Mouse (Mus musculus) limb, embryonic 15.5 days (tissue): ENCODE results near the gene Ift57. TPM values are rescaled to one million over a fixed set of nuclear protein-coding genes. Genes with fewer than 3 reads are reported as not detected.

Experiments used
- ATAC-seq: fragments of 200-750 bp; cut with Nextera tagmentation; 2 replicates; pipeline ENCODE4 v1.8.0; 2017; ENCODE audit warnings: low read depth, moderate TSS enrichment; ENCODE audit not compliant: insufficient number of reproducible peaks, low FRiP score, low TSS enrichment
- H3K27ac ChIP-seq: fragments of 300-500 bp; sonication (generic); 2 replicates; pipeline ENCODE4 v1.5.1; 2015; ENCODE audit warnings: moderate library complexity, mild to moderate bottlenecking, inconsistent platforms
- H3K27me3 ChIP-seq: fragments of 300-500 bp; sonication (generic); 2 replicates; pipeline ENCODE4 v1.6.1; 2015; ENCODE audit warnings: inconsistent platforms
- H3K36me3 ChIP-seq: fragments of 300-500 bp; sonication (generic); 2 replicates; pipeline ENCODE4 v1.6.1; 2015; ENCODE audit warnings: inconsistent platforms
- H3K4me1 ChIP-seq: fragments of 300-500 bp; sonication (generic); 2 replicates; pipeline ENCODE4 v1.6.1; 2015; ENCODE audit warnings: inconsistent platforms
- H3K4me2 ChIP-seq: fragments of 300-500 bp; sonication (generic); 2 replicates; pipeline ENCODE4 v1.6.1; 2015; ENCODE audit warnings: mild to moderate bottlenecking, inconsistent platforms
- H3K4me3 ChIP-seq: fragments of 300-500 bp; sonication (generic); 2 replicates; pipeline ENCODE4 v1.5.1; 2015; ENCODE audit warnings: mild to moderate bottlenecking, inconsistent platforms
- H3K9ac ChIP-seq: fragments of 300-500 bp; sonication (generic); 2 replicates; pipeline ENCODE4 v1.6.1; 2015; ENCODE audit warnings: inconsistent platforms
- H3K9me3 ChIP-seq: fragments of 300-500 bp; sonication (generic); 2 replicates; pipeline ENCODE4 v1.6.1; 2016; ENCODE audit warnings: inconsistent platforms
- WGBS: fragments of 180-500 bp; shearing (Covaris S2); methylation state at CpG from one replicate; pipeline ENCODE4 v1.1.7; 2015; 5-methylcytosine and 5-hydroxymethylcytosine counted together
- polyA plus RNA-seq: library from polyadenylated mRNA; unstranded; fragments of >200 nt; fragmentation: Nextera tagmentation; extraction: Ambion mirVana; gene quantifications from 2 replicates; pipeline ENCODE4 v1.2.1, GENCODE M21; 2015

Gene Ift57
- polyA plus RNA-seq, 1 experiment from 2014 or later = 29.4 TPM

GRCm38 (mm10) chr16:49760517-49761203, 61.6 kb downstream of the Ift57 start:
- no peak overlapping the region for H3K4me3 ChIP-seq
- H3K4me1 ChIP-seq = no peaks in the 10 kb centered on the region
- H3K36me3 ChIP-seq = peaks cover 12% of the 10 kb centered on the region
- no peaks in the 10 kb centered on the region for H3K9me3 ChIP-seq
- no peak for ATAC-seq
- no peak overlapping the region for H3K4me2 ChIP-seq
- WGBS = 74% methylated on average over 17 of the region's 17 CpGs
- no peaks in the 10 kb centered on the region for H3K27me3 ChIP-seq
- no peak overlapping the region for H3K9ac ChIP-seq
- H3K27ac ChIP-seq = no peak overlapping the region

DNA sequence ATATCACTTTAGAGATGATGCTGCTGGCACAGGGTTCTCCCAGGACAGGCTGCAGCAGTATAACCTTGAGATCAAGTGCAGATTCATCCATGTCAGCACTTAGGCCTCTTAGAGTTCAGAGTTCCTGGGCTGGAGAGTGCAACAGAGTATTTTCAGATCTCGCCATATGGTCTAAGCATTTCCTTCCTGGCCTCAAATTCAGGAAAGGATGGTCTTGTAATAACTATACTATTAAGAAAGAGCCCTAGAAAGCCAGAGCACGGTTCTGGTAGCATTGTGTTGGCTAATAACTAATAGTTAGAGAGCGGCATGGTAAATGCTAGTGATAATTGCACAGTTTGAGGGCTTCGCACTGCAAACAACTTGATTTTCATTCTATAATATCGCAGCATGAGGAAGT, 62.9 kb downstream of the Ift57 start:
- no peaks in the 10 kb centered on the region for H3K27me3 ChIP-seq
- 71% methylated on average over 5 of the region's 5 CpGs for WGBS

GRCm38 (mm10) chr16:49766326-49766725, 67.3 kb downstream of the Ift57 start:
- peaks cover 12% of the 10 kb centered on the region for H3K36me3 ChIP-seq
- WGBS = 62% methylated on average over 3 of the region's 3 CpGs
- H3K27ac ChIP-seq = no peak overlapping the region
- no peaks in the 10 kb centered on the region for H3K4me1 ChIP-seq
- H3K4me3 ChIP-seq = no peak overlapping the region
- H3K9me3 ChIP-seq = no peaks in the 10 kb centered on the region
- ATAC-seq = no peak
- H3K9ac ChIP-seq = no peak overlapping the region
- H3K4me2 ChIP-seq = no peak overlapping the region
- no peaks in the 10 kb centered on the region for H3K27me3 ChIP-seq

More for the DNA sequence above, 62.9 kb downstream of the Ift57 start:
- Histone ChIP-seq H3K4me2 (no peak overlapping the region), H3K9me3 (no peaks in the 10 kb centered on the region), H3K36me3 (peaks cover 12% of the 10 kb centered on the region), H3K4me3 (no peak overlapping the region), H3K4me1 (no peaks in the 10 kb centered on the region), H3K27ac (no peak overlapping the region), H3K9ac (no peak overlapping the region)
- no peak for ATAC-seq

DNA sequence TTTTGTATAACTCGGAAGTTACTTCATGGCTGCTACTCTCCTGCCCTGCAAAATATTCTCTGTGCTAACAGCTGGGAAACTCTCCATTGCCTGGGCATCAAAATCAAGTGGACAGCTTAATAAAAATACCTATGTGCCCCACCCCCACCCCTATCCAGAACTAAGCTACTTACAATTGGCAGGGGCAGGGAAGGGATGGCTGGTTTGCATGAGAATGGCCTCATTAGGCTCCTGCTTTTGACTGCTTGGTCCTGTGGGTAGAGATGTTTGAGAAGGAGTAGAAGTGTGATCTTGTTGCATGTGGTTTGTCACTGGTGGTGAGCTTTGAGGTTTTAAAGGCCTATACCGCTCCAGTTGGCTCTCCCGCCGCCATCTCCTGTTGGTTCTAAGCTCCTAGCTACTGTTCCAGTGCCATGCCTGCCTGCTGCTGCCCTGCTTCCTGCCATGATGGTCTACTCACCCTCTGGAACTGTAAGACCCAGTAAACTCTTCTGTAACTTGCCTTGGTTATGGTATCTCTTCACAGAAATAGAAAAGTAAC, 69.5 kb downstream of the Ift57 start:
- Histone ChIP-seq H3K9ac (no peak overlapping the region), H3K27ac (no peak overlapping the region), H3K4me3 (no peak overlapping the region), H3K27me3 (no peaks in the 10 kb centered on the region), H3K9me3 (no peaks in the 10 kb centered on the region), H3K36me3 (peaks cover 12% of the 10 kb centered on the region; the same call in 1 of the 2 replicates), H3K4me1 (no peaks in the 10 kb centered on the region), H3K4me2 (no peak overlapping the region)
- 97% methylated on average over 4 of the region's 4 CpGs for WGBS
- no peak for ATAC-seq

DNA sequence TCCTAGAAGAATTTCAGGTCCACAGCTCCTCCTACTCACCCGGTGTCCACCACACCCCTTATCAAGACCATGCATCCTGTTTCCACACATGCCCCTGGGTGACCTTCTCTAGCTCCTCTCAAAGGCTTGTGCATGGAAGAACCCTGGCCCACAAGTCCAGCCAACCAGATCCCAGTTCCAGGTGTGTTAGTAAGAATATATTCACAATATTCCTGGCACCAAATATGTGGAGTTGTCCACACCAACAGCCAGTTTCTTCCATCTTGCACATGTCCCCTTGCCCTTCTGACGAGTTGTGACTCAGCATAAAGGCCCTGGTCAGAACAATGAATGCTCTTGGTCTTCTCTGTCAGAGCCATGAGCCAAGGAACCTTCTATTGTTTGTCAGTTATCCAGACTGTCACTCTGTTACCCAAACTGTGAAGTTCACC, 70.8 kb downstream of the Ift57 start:
- Histone ChIP-seq H3K9ac (no peak overlapping the region), H3K4me2 (no peak overlapping the region), H3K36me3 (0 out of 2 replicates have a peak, but pooled peaks cover 5% of the 10 kb centered on the region), H3K4me3 (no peak overlapping the region), H3K9me3 (no peaks in the 10 kb centered on the region), H3K27ac (no peak overlapping the region), H3K4me1 (no peaks in the 10 kb centered on the region), H3K27me3 (no peaks in the 10 kb centered on the region)
- ATAC-seq = no peak
- 82% methylated on average over 2 of the region's 2 CpGs for WGBS

GRCm38 (mm10) chr16:49770320-49771189, 71.5 kb downstream of the Ift57 start:
- Histone ChIP-seq H3K4me3 (no peak overlapping the region), H3K27ac (no peak overlapping the region), H3K9me3 (no peaks in the 10 kb centered on the region), H3K27me3 (no peaks in the 10 kb centered on the region), H3K9ac (no peak overlapping the region), H3K4me2 (no peak overlapping the region), H3K4me1 (no peaks in the 10 kb centered on the region), H3K36me3 (0 out of 2 replicates have a peak, but pooled peaks cover under 1% of the 10 kb centered on the region)
- ATAC-seq = no peak
- 84% methylated on average over 12 of the region's 12 CpGs for WGBS

GRCm38 (mm10) chr16:49771609-49772396, 72.8 kb downstream of the Ift57 start:
- Histone ChIP-seq H3K9me3 (no peaks in the 10 kb centered on the region), H3K36me3 (no peaks in the 10 kb centered on the region), H3K4me2 (no peak overlapping the region), H3K4me3 (no peak overlapping the region), H3K4me1 (no peaks in the 10 kb centered on the region), H3K27ac (no peak overlapping the region), H3K27me3 (no peaks in the 10 kb centered on the region), H3K9ac (no peak overlapping the region)
- 89% methylated on average over 7 of the region's 7 CpGs for WGBS
- no peak for ATAC-seq

- Histone ChIP-seq H3K4me2 (no peak overlapping the region), H3K9me3 (no peaks in the 10 kb centered on the region), H3K4me1 (no peaks in the 10 kb centered on the region), H3K9ac (no peak overlapping the region), H3K36me3 (no peaks in the 10 kb centered on the region), H3K27me3 (no peaks in the 10 kb centered on the region), H3K27ac (no peak overlapping the region), H3K4me3 (no peak overlapping the region)
- no peak for ATAC-seq
- WGBS = 43% methylated on average over 1 of the region's 1 CpGs
These were observed 73.5 kb downstream of the Ift57 start for GRCm38 (mm10) chr16:49772576-49772975.

DNA sequence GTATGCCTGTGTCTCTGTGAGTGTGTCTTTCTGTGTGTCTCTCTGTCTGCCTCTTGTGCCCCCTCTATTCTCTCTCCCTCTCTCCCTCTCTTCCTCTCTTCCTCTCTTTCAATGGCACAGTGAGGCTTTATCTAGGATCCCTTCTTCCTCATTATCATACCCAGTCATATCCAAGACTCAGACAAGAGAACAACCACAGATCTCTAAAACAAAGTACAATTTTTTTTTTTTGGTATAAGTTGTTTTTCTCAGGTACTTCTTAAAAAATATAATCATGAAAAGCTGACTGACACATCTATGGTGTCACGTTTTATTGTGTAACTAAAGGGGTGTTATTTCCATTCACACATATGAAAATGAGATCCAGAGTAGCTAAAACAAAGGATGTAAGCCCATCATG, 74.0 kb downstream of the Ift57 start:
- no peak overlapping the region for H3K27ac ChIP-seq
- H3K4me2 ChIP-seq = no peak overlapping the region
- H3K27me3 ChIP-seq = no peaks in the 10 kb centered on the region
- WGBS = 80% methylated on average over 1 of the region's 1 CpGs
- no peaks in the 10 kb centered on the region for H3K4me1 ChIP-seq
- no peaks in the 10 kb centered on the region for H3K9me3 ChIP-seq
- H3K36me3 ChIP-seq = no peaks in the 10 kb centered on the region
- no peak for ATAC-seq
- no peak overlapping the region for H3K4me3 ChIP-seq
- no peak overlapping the region for H3K9ac ChIP-seq

- Histone ChIP-seq H3K4me3 (no peak overlapping the region), H3K27ac (no peak overlapping the region), H3K27me3 (no peaks in the 10 kb centered on the region), H3K9me3 (no peaks in the 10 kb centered on the region), H3K4me2 (no peak overlapping the region), H3K9ac (no peak overlapping the region), H3K36me3 (no peaks in the 10 kb centered on the region), H3K4me1 (no peaks in the 10 kb centered on the region)
- 72% methylated on average over 18 of the region's 18 CpGs for WGBS
- ATAC-seq = no peak
These were observed 75.3 kb downstream of the Ift57 start for GRCm38 (mm10) chr16:49774059-49775001.
